Mouse (Mus musculus) embryonic facial prominence, embryonic 14.5 days (tissue): Measurements from ENCODE around the gene Jdp2. TPM values are rescaled to one million over a fixed set of nuclear protein-coding genes. Genes with fewer than 3 reads are reported as not detected.
"Not testable (repeated sequence)": the region's sequence is repeated elsewhere in the genome, so short reads cannot be mapped to it uniquely, and the experiment has no call there.

Experiments
- ATAC-seq: fragments of 200-750 bp; cut with Nextera tagmentation; 2 replicates; pipeline ENCODE4 v1.8.0; 2017; ENCODE audit warnings: low read depth, moderate number of reproducible peaks, moderate TSS enrichment
- DNase-seq: peaks from one replicate; pipeline ENCODE4 v3.0.0-alpha.2; 2015; ENCODE audit warnings: low spot score
- H3K27ac ChIP-seq: fragments of 300-500 bp; sonication (generic); replicated peaks from 2 replicates; pipeline ENCODE4 v1.5.1; 2014; ENCODE audit warnings: low read depth, mild to moderate bottlenecking, low read length, moderate library complexity
- H3K27me3 ChIP-seq: fragments of 300-500 bp; sonication (generic); replicated peaks from 2 replicates; pipeline ENCODE4 v1.6.1; 2014; ENCODE audit warnings: low read length; ENCODE audit not compliant: control insufficient read depth, insufficient read depth
- H3K36me3 ChIP-seq: fragments of 300-500 bp; sonication (generic); 2 replicates; pipeline ENCODE4 v1.6.1; 2014; ENCODE audit warnings: low read length, mixed read lengths; ENCODE audit not compliant: control insufficient read depth, insufficient read depth
- H3K4me1 ChIP-seq: fragments of 300-500 bp; sonication (generic); 2 replicates; pipeline ENCODE4 v1.6.1; 2014; ENCODE audit warnings: antibody characterized with exemption, low read length; ENCODE audit not compliant: control insufficient read depth, insufficient read depth
- H3K4me2 ChIP-seq: fragments of 300-500 bp; sonication (generic); 2 replicates; pipeline ENCODE4 v1.6.1; 2014; ENCODE audit warnings: low read depth, mild to moderate bottlenecking, low read length, moderate library complexity, mixed read lengths
- H3K4me3 ChIP-seq: fragments of 300-500 bp; sonication (generic); 2 replicates; pipeline ENCODE4 v1.5.1; 2014; ENCODE audit warnings: low read depth, mild to moderate bottlenecking, low read length
- H3K9ac ChIP-seq: fragments of 300-500 bp; sonication (generic); 2 replicates; pipeline ENCODE4 v1.6.1; 2014; ENCODE audit warnings: low read depth, mild to moderate bottlenecking, low read length, moderate library complexity, mixed read lengths
- H3K9me3 ChIP-seq: fragments of 300-500 bp; sonication (generic); 2 replicates; pipeline ENCODE4 v1.6.1; 2016; ENCODE audit warnings: low read length; ENCODE audit not compliant: control insufficient read depth
- WGBS: fragments of 180-500 bp; shearing (Covaris S2); extraction: QIAGEN DNeasy Blood & Tissue Kit; methylation state at CpG from one replicate; pipeline ENCODE4 v1.1.7; 2014; 5-methylcytosine and 5-hydroxymethylcytosine counted together
- polyA plus RNA-seq: library from polyadenylated mRNA; unstranded; fragments of >200 nt; fragmentation: Nextera tagmentation; extraction: Ambion mirVana; gene quantifications from 2 replicates; pipeline ENCODE4 v1.2.1, GENCODE M21; 2014

The Jdp2 gene
- polyA plus RNA-seq, 1 experiment from 2014 or later: 2.4 TPM

DNA sequence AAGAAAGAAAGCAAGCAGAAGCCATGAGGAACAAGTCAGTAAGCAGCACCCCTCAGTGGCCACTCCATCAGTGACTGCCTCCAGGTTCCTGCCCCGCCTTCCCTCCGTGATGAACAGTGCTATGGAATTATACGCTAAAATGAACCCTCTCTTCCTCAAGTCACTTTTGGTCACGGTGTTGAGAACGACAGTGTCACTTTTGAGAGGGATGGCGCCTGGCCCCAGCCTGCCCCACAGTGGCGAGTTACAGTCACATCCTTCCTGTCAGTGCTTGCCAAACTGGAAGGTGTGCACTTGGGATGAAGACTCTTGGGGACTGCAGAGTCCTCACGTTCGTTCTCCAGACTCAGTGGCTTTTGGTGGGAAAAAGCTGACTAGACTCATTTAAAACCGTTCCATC, 48.5 kb downstream of the Jdp2 start:
- Histone ChIP-seq H3K4me3 (no peak overlapping the region), H3K27me3 (no peaks in the 10 kb centered on the region), H3K36me3 (no peaks in the 10 kb centered on the region), H3K27ac (no peak overlapping the region), H3K9ac (no peak overlapping the region), H3K4me1 (no peaks in the 10 kb centered on the region), H3K4me2 (no peak overlapping the region), H3K9me3 (peaks cover 4% of the 10 kb centered on the region; the same call in 1 of the 2 replicates)
- WGBS: 41% methylated on average over 9 of the region's 10 CpGs
- ATAC-seq (no peak), DNase-seq (no peak)

DNA sequence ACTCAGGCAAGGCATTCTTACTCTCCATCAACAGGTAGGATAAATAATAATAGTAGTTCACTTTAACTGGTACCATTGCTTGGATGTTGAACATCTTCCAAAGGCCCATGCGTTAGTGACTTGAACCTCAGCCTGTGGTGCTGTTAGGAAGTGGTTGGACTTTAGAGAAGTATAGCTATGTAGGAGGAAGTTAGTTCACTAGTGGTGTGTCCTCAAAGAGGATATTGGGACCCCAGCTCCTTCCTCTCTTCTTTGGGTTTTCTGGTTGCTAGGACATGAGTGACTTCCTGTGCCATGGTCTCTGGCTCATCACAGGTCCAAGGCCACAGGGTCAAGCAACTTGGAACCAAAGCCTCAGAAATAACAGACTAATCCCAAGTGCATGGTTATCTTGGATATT, 49.1 kb downstream of the Jdp2 start:
- ATAC-seq: no peak
- no peak overlapping the region for H3K4me3 ChIP-seq
- no peak for DNase-seq
- no peaks in the 10 kb centered on the region for H3K4me1 ChIP-seq
- H3K9me3 ChIP-seq: peaks cover 4% of the 10 kb centered on the region; the same call in 1 of the 2 replicates
- no peaks in the 10 kb centered on the region for H3K36me3 ChIP-seq
- H3K27ac ChIP-seq: no peak overlapping the region
- 83% methylated on average over 1 of the region's 1 CpGs for WGBS
- no peak overlapping the region for H3K9ac ChIP-seq
- H3K4me2 ChIP-seq: no peak overlapping the region
- no peaks in the 10 kb centered on the region for H3K27me3 ChIP-seq

DNA sequence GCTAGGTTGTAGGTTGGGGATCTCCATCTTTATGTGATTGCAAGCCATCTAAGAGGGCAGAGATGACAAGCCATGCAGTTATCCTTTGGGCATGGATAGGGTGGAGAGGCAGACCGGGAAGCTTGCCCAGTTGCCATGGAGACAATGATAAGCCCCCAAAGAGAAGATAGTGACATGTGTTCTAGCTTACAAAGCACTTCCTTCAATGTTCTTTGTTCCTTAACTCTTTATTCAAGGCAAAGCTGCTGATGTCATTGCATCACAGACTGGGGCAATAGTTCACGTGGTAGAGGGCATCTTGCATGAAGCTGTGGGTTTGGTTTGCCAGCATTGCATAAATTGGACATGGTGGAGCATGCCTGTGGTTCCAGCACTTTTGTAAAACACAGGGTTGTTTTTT, 60.5 kb downstream of the Jdp2 start:
- no peaks in the 10 kb centered on the region for H3K4me1 ChIP-seq
- ATAC-seq (no peak), DNase-seq (no peak)
- no peaks in the 10 kb centered on the region for H3K9me3 ChIP-seq
- WGBS: 61% methylated on average over 2 of the region's 2 CpGs
- H3K27ac ChIP-seq: no peak overlapping the region
- H3K9ac ChIP-seq: no peak overlapping the region
- no peak overlapping the region for H3K4me2 ChIP-seq
- no peaks in the 10 kb centered on the region for H3K27me3 ChIP-seq
- H3K4me3 ChIP-seq: no peak overlapping the region
- no peaks in the 10 kb centered on the region for H3K36me3 ChIP-seq

DNA sequence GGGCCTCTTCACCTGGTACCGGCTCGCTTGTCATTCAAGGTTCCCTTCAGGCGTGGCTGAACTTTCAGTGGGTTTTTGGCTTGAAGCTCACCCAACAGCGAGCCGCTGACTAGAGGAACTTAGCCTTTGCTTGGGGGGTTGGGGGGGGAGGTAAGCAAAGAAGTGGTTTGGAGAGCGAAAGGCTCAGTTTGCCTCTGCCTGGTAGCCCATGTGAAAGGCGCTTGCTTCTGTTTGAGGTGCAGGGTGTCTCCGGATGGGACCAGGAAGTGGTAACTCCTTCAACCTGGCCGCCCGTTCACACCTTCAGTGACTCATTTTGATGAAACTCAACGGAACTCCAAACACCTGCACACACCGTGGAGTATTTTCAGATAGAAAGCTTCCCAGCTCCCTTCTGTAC, 62.0 kb downstream of the Jdp2 start:
- Histone ChIP-seq H3K4me3 (no peak overlapping the region), H3K4me1 (no peaks in the 10 kb centered on the region), H3K27me3 (no peaks in the 10 kb centered on the region), H3K36me3 (no peaks in the 10 kb centered on the region), H3K9ac (no peak overlapping the region), H3K27ac (no peak overlapping the region), H3K4me2 (no peak overlapping the region), H3K9me3 (no peaks in the 10 kb centered on the region)
- no peak for DNase-seq
- WGBS: 90% methylated on average over 12 of the region's 12 CpGs
- no peak for ATAC-seq

DNA sequence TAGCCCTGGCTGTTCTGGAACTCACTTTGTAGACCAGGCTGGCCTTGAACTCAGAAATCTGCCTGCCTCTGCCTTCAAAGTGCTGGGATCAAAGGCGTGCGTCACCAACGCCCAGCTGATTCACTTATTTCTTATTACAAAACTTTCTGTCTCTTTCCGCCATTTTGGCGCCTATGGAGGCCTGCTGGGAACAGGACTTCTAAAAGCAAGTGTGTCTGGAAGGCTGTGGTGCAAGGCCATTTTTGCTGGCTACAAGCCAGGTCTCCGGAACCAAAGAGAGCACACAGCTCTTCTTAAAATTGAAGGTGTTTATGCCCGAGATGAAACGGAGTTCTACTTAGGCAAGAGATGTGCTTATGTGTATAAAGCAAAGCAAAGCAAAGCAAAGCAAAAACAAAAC, 63.4 kb downstream of the Jdp2 start:
- H3K4me2 ChIP-seq, H3K4me1 ChIP-seq, H3K9ac ChIP-seq, H3K9me3 ChIP-seq, H3K36me3 ChIP-seq, H3K27me3 ChIP-seq, ATAC-seq, H3K27ac ChIP-seq, DNase-seq, H3K4me3 ChIP-seq: not testable (repeated sequence)
- 88% methylated on average over 8 of the region's 8 CpGs for WGBS

DNA sequence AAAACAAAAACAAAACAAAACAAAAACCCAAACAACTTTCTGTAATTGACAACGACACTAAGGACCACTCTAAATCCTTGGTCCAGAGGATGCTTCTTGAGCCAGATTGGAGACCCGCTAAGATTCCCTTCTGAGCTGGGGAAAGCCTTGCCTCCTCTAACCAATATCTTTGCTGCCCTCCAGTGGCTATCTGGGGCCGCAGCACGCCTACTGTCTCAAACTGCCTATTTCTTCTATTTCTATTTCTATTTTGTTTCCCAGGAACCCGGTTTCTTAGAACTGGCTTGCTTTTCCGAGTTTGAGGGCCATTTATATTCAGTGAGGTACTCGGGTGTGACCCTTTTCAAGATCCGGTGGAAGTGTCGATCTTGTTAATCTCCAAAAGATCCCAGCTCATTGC, 64.1 kb downstream of the Jdp2 start:
- Histone ChIP-seq H3K4me2 (0 out of 2 replicates have a peak overlapping the region, but pooled peaks have one; percentile 26), H3K9me3 (no peaks in the 10 kb centered on the region), H3K9ac (no peak overlapping the region; the same call in 1 of the 2 replicates), H3K4me1 (no peaks in the 10 kb centered on the region), H3K36me3 (no peaks in the 10 kb centered on the region), H3K4me3 (no peak overlapping the region), H3K27me3 (no peaks in the 10 kb centered on the region), H3K27ac (no peak overlapping the region)
- 7% methylated on average over 9 of the region's 9 CpGs for WGBS
- peak; percentile 86; the same call in 1 of the 2 replicates for ATAC-seq
- peak; percentile 89 for DNase-seq

DNA sequence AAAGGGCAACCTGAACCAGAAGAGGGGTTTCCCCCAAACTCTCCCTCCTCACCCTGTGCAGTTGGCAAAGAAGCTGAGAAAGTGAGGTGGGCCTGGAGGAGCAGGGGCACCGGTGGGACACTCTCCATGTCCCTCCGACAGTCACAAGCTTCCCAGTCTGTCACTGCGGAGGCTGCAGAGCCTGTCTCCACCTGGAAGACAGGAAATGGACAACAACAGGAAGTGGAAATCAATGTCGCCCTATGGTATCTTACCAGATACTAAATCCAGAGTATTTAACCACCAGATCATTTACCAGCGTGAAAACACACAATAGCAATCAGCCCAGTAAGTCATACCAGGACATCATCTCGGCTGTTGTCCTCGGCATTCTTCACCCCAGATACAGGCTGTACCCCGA, 67.3 kb downstream of the Jdp2 start:
- Histone ChIP-seq H3K36me3 (no peaks in the 10 kb centered on the region), H3K4me2 (no peak overlapping the region), H3K27me3 (no peaks in the 10 kb centered on the region), H3K27ac (no peak overlapping the region), H3K9me3 (0 out of 2 replicates have a peak, but pooled peaks cover 4% of the 10 kb centered on the region), H3K9ac (no peak overlapping the region), H3K4me3 (no peak overlapping the region), H3K4me1 (peaks cover 7% of the 10 kb centered on the region; the same call in 1 of the 2 replicates)
- 83% methylated on average over 8 of the region's 8 CpGs for WGBS
- ATAC-seq: no peak
- no peak for DNase-seq

DNA sequence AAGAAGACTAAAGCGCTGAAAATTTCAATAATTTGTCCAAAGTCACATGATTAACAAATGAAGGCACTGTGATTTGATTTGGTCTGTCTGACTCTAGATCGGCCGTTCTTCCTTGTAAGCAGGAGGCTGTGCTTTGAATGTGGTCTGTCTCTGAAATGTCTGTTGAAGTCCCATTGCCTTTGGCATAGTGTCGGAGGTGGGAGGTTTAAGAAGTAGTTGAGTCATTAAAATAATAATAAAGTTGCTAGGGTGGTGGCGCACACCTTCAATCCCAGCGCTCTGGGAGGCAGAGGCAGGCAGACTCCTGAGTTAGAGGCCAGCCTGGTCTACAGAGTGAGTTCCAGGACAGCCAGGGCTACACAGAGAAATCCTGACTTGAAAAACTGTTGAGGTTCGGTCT, 68.2 kb downstream of the Jdp2 start:
- Histone ChIP-seq H3K4me2 (no peak overlapping the region), H3K36me3 (no peaks in the 10 kb centered on the region), H3K27ac (no peak overlapping the region), H3K4me3 (no peak overlapping the region), H3K4me1 (peaks cover 7% of the 10 kb centered on the region; the same call in 1 of the 2 replicates), H3K9me3 (0 out of 2 replicates have a peak, but pooled peaks cover 4% of the 10 kb centered on the region), H3K27me3 (no peaks in the 10 kb centered on the region), H3K9ac (no peak overlapping the region)
- ATAC-seq: no peak
- DNase-seq: no peak
- WGBS: 89% methylated on average over 7 of the region's 7 CpGs

DNA sequence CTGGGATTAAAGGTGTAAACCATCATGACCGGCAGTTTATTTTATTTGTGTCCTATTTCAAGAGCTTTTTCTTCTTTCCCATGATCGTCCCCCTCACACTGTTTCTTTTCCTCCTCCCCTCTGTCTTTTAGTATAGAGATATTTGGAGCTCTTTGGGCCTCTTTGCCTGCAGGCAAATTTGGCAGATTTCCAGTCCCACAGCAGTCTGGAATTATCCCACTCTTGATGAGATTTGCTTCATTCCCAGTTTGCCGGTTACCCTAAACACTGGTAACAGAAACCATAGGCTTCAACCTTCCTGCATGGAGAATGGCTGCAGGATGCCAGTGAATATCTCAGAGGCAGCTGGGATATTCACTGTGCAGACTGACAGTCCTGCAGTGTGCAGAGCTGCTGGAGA, 69.9 kb downstream of the Jdp2 start:
- Histone ChIP-seq H3K4me1 (peaks cover 7% of the 10 kb centered on the region; the same call in 1 of the 2 replicates), H3K36me3 (no peaks in the 10 kb centered on the region), H3K9me3 (0 out of 2 replicates have a peak, but pooled peaks cover 4% of the 10 kb centered on the region), H3K4me3 (no peak overlapping the region), H3K4me2 (no peak overlapping the region), H3K9ac (no peak overlapping the region), H3K27ac (0 out of 2 replicates have a peak overlapping the region, but pooled peaks have one; percentile 39), H3K27me3 (no peaks in the 10 kb centered on the region)
- 22% methylated on average over 3 of the region's 3 CpGs for WGBS
- ATAC-seq: peak; percentile 57; the same call in 1 of the 2 replicates
- DNase-seq: peak; percentile 74
